Mouse (Mus musculus) testis, postnatal 14 days (tissue): ENCODE data around the gene Pglyrp3.
"Not testable (repeated sequence)": the region's sequence is repeated elsewhere in the genome, so short reads cannot be mapped to it uniquely, and the experiment has no call there.

ENCODE experiments used
- DNase-seq: peaks from one replicate; pipeline ENCODE4 v3.0.0; 2021; ENCODE audit warnings: low spot score

Pglyrp3 gene

DNA sequence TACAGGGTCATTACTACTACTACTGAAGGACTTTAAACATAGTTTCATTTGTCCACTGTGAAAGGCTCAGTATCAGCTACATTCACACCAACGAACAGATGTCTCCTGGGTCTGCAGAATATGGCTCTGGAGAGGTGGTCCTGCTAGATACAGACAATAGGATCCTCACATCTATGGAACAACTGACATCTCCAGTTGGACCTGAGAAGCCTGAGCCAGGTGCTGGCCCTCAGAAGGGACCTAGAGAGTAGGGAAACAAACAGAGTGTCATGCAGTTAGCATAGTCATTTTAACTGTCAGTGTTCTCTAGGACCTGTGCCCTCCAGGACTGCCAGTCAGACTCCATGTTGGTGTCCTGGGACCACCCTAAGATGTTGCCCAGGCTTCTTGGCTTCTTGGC is at the start of gene Pglyrp3:
Gene Pglyrp3 (plus strand): TSS at position 301 of the 400 bp plus-strand sequence.
- no peak for DNase-seq

DNA sequence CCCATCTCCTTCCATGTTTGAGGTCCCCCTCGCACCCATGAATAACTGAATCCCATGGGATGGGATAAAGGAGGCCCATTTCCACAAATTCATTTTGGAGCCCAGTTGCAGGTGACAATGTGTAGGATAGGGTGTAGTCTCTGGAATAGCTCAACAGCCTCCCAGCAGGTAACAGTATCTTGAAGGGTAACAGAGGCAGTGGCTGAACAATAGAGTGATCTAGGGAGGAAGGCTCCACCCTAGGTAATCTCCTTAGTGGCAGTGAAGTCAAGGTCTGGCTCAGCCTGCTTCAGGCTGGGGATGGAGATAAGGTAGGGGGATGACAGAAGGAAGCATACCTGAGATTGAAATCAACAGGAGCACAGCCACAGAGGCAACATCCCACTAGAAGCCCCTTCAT is 3.4 kb upstream of the Pglyrp3 start:
- no peak for DNase-seq

DNA sequence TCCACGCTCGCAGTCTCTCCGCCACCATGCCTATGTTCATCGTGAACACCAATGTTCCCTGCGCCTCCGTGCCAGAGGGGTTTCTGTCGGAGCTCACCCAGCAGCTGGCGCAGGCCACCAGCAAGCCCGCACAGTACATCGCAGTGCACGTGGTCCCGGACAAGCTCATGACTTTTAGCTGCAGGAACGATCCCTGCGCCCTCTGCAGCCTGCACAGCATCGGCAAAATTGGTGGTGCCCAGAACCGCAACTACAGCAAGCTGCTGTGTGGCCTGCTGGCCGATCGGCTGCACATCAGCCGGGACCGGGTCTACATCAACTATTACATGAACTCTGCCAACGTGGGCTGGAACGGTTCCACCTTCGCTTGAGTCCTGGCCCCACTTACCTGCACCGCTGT is 10.2 kb downstream of the Pglyrp3 start:
- DNase-seq: not testable (repeated sequence)

DNA sequence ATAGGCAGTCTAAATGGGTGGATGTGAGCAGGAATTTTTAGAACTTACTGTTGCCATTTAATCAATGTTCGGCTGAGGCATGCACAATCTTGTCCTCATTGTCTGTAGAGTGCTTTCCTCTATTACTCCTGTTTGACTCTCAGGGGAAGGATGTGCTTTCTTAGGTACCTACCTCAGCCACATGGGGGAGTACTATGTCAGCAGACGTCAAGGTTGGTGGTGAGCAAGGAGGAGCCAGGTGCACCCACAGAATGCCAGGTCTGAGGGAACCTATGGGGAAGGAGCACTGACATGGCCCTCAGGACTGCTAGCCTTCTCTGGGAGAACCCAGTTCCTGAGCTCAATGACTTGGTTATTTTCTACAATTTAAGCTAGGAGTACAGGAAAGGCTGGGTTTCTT is 18.8 kb downstream of the Pglyrp3 start:
- no peak for DNase-seq

DNA sequence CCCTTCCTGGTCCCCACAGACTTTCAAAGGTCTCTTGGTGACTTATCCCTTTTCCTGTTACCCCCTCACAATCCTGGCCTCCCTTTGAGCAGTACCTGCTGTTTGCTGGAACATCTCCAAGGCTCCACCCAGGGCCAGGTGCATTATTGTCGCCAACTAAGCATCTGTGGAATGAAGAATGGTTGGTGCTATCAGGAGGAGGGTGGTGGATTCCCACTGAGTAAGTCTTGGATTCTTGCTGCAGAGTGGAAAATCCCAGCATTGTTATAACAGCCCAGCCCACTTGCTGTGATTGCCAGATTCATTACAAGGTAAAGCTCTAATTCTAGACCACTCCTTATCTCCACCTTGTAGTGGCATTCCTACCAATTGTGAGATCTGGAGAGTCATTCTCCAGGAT is 19.5 kb downstream of the Pglyrp3 start:
- no peak for DNase-seq

DNA sequence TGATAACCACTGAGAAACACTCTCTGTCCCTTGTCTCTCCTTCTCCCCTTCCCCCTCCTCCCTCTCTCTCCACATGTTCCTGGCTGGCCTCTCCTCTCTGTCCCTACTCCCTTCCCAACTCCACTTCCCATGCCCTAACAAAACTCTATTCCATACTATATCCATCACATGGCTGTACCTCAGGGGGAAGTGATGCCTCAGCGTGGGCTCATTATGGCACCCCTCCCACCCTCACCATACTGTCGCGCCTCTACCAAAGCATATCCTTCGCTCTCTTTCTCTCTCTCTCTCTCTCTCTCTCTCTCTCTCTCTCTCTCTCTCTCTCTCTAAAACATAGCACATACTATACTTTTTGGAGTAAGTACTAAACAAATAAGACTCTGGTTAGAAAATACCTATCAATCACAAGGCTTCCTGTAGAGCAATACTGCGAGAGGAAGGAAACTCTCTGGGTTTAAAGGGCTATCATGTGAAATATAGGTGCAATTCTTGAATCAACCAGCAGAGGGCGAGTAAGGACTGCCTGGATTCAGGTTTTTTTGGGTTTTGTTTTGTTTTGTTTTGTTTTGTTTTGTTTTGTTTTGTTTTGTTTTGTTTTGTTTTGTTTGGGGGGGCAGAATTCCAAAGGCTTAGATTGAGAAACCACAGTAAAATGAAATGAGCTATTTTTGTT is 36.1 kb downstream of the Pglyrp3 start:
- no peak for DNase-seq

DNA sequence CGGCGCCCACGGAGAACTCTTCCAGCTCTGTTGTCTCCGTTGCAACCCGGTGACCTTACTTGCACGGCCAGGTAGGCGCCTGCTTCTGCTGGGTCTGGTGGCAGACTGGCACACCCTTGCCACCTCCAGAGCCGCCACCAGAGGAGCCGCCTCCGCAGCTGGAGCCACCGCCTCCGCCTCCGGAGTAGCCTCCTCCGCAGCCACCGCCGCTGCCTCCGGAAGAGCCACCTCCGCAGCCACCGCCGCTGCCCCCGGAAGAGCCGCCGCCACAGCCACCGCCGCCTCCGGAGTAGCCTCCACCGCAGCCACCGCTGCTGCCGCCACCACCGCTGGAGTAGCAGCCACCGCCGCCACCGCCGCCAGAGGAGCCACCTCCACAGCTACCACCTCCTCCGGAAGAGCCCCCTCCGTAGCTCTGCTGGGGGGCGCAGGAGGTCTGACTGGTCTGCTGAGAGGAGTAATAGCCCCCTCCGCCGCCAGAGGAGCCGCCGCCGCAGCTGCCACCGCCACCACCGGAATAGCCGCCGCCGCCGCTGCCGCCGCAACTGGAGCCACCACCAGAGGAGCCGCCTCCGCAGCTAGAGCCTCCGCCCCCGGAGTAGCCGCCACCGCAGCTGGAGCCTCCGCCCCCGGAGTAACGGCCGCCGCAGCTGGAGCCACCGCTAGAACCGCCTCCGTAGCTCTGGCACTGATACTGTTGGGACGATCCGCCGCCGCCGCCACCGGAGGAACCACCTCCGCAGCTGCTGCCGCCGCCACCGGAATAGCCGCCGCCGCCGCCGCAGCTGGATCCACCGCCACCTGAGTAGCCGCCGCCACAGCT is 66.3 kb downstream of the Pglyrp3 start:
- DNase-seq: peak; percentile 49
